Mouse (Mus musculus): ENCODE data around the gene Atpaf1. TPM values are rescaled to one million over a fixed set of nuclear protein-coding genes. Genes with fewer than 3 reads are reported as not detected.
A peak's percentile ranks its signal among the peaks of the same experiment; 100 is the strongest.

Gene Atpaf1
- polyA plus RNA-seq, 1 experiment from 2014 or later = 51.4 TPM

- Histone ChIP-seq H3K27me3 (ENCODE audit: control insufficient read depth, insufficient read depth, low read length) (no peaks in the 10 kb centered on the region), H3K4me3 (ENCODE audit: low read depth, low read length) (no peak overlapping the region), H3K36me3 (ENCODE audit: control insufficient read depth, insufficient read depth, low read length) (peaks cover 2% of the 10 kb centered on the region), H3K27ac (ENCODE audit: low read depth, low read length) (no peak overlapping the region), H3K9ac (ENCODE audit: low read length) (no peak overlapping the region), H3K4me2 (ENCODE audit: low read depth) (no peak overlapping the region), H3K9me3 (ENCODE audit: control insufficient read depth, low read length) (no peaks in the 10 kb centered on the region), H3K4me1 (ENCODE audit: control insufficient read depth, insufficient read depth, low read length) (no peaks in the 10 kb centered on the region)
- DNase-seq (ENCODE audit: low spot score) (no peak), ATAC-seq (ENCODE audit: insufficient read depth, low FRiP score, low TSS enrichment) (no peak)
- 92% methylated on average over 3 of the region's 3 CpGs for WGBS
Measured at GRCm38 (mm10) chr4:115754101-115754500, 30.5 kb upstream of the Atpaf1 start.

GRCm38 (mm10) chr4:115754851-115755250 lies 29.8 kb upstream of the Atpaf1 start:
- no peak overlapping the region for H3K9ac ChIP-seq (ENCODE audit: low read length)
- H3K36me3 ChIP-seq (ENCODE audit: control insufficient read depth, insufficient read depth, low read length) = peaks cover 2% of the 10 kb centered on the region
- no peak overlapping the region for H3K4me2 ChIP-seq (ENCODE audit: low read depth)
- ATAC-seq (ENCODE audit: insufficient read depth, low FRiP score, low TSS enrichment) = no peak
- no peak overlapping the region for H3K27ac ChIP-seq (ENCODE audit: low read depth, low read length)
- no peaks in the 10 kb centered on the region for H3K9me3 ChIP-seq (ENCODE audit: control insufficient read depth, low read length)
- H3K4me1 ChIP-seq (ENCODE audit: control insufficient read depth, insufficient read depth, low read length) = no peaks in the 10 kb centered on the region
- H3K4me3 ChIP-seq (ENCODE audit: low read depth, low read length) = no peak overlapping the region
- no peak for DNase-seq (ENCODE audit: low spot score)
- H3K27me3 ChIP-seq (ENCODE audit: control insufficient read depth, insufficient read depth, low read length) = no peaks in the 10 kb centered on the region
- 95% methylated on average over 1 of the region's 1 CpGs for WGBS

- no peak overlapping the region for H3K9ac ChIP-seq (ENCODE audit: low read length)
- DNase-seq (ENCODE audit: low spot score) (no peak), ATAC-seq (ENCODE audit: insufficient read depth, low FRiP score, low TSS enrichment) (no peak)
- H3K36me3 ChIP-seq (ENCODE audit: control insufficient read depth, insufficient read depth, low read length) = no peaks in the 10 kb centered on the region
- no peaks in the 10 kb centered on the region for H3K27me3 ChIP-seq (ENCODE audit: control insufficient read depth, insufficient read depth, low read length)
- 47% methylated on average over 3 of the region's 3 CpGs for WGBS
- H3K4me2 ChIP-seq (ENCODE audit: low read depth) = no peak overlapping the region
- no peak overlapping the region for H3K27ac ChIP-seq (ENCODE audit: low read depth, low read length)
- no peak overlapping the region for H3K4me3 ChIP-seq (ENCODE audit: low read depth, low read length)
- H3K9me3 ChIP-seq (ENCODE audit: control insufficient read depth, low read length) = no peaks in the 10 kb centered on the region
- H3K4me1 ChIP-seq (ENCODE audit: control insufficient read depth, insufficient read depth, low read length) = no peaks in the 10 kb centered on the region
Measured at GRCm38 (mm10) chr4:115761206-115761605, 23.4 kb upstream of the Atpaf1 start.

- Histone ChIP-seq H3K27me3 (ENCODE audit: control insufficient read depth, insufficient read depth, low read length) (no peaks in the 10 kb centered on the region), H3K36me3 (ENCODE audit: control insufficient read depth, insufficient read depth, low read length) (no peaks in the 10 kb centered on the region)
- WGBS = 89% methylated on average over 11 of the region's 11 CpGs
Measured at GRCm38 (mm10) chr4:115764581-115764980, 20.0 kb upstream of the Atpaf1 start.

GRCm38 (mm10) chr4:115767647-115768467 lies 16.8 kb upstream of the Atpaf1 start:
- Histone ChIP-seq H3K4me2 (ENCODE audit: low read depth) (no peak overlapping the region), H3K36me3 (ENCODE audit: control insufficient read depth, insufficient read depth, low read length) (no peaks in the 10 kb centered on the region), H3K4me3 (ENCODE audit: low read depth, low read length) (no peak overlapping the region), H3K9me3 (ENCODE audit: control insufficient read depth, low read length) (no peaks in the 10 kb centered on the region), H3K27ac (ENCODE audit: low read depth, low read length) (no peak overlapping the region; the same call in 1 of the 2 replicates), H3K4me1 (ENCODE audit: control insufficient read depth, insufficient read depth, low read length) (0 out of 2 replicates have a peak, but pooled peaks cover 8% of the 10 kb centered on the region), H3K27me3 (ENCODE audit: control insufficient read depth, insufficient read depth, low read length) (no peaks in the 10 kb centered on the region), H3K9ac (ENCODE audit: low read length) (no peak overlapping the region)
- DNase-seq (ENCODE audit: low spot score) (peak; percentile 21), ATAC-seq (ENCODE audit: insufficient read depth, low FRiP score, low TSS enrichment) (peak; percentile 63; the same call in 1 of the 2 replicates)
- WGBS = 31% methylated on average over 11 of the region's 11 CpGs

More at GRCm38 (mm10) chr4:115764581-115764980, 20.0 kb upstream of the Atpaf1 start:
- DNase-seq (ENCODE audit: low spot score) = no peak
- no peaks in the 10 kb centered on the region for H3K9me3 ChIP-seq (ENCODE audit: control insufficient read depth, low read length)
- no peak overlapping the region for H3K4me2 ChIP-seq (ENCODE audit: low read depth)
- ATAC-seq (ENCODE audit: insufficient read depth, low FRiP score, low TSS enrichment) = no peak
- H3K4me3 ChIP-seq (ENCODE audit: low read depth, low read length) = no peak overlapping the region
- H3K9ac ChIP-seq (ENCODE audit: low read length) = no peak overlapping the region
- H3K4me1 ChIP-seq (ENCODE audit: control insufficient read depth, insufficient read depth, low read length) = 0 out of 2 replicates have a peak, but pooled peaks cover 8% of the 10 kb centered on the region
- no peak overlapping the region for H3K27ac ChIP-seq (ENCODE audit: low read depth, low read length)

GRCm38 (mm10) chr4:115775056-115775455 lies 9.6 kb upstream of the Atpaf1 start:
- DNase-seq (ENCODE audit: low spot score) = no peak
- 86% methylated on average over 6 of the region's 6 CpGs for WGBS
- H3K36me3 ChIP-seq (ENCODE audit: control insufficient read depth, insufficient read depth, low read length) = no peaks in the 10 kb centered on the region; the same call in 1 of the 2 replicates
- H3K9me3 ChIP-seq (ENCODE audit: control insufficient read depth, low read length) = no peaks in the 10 kb centered on the region
- H3K27ac ChIP-seq (ENCODE audit: low read depth, low read length) = no peak overlapping the region
- no peaks in the 10 kb centered on the region for H3K27me3 ChIP-seq (ENCODE audit: control insufficient read depth, insufficient read depth, low read length)
- H3K9ac ChIP-seq (ENCODE audit: low read length) = no peak overlapping the region
- H3K4me1 ChIP-seq (ENCODE audit: control insufficient read depth, insufficient read depth, low read length) = no peaks in the 10 kb centered on the region
- ATAC-seq (ENCODE audit: insufficient read depth, low FRiP score, low TSS enrichment) = no peak
- no peak overlapping the region for H3K4me3 ChIP-seq (ENCODE audit: low read depth, low read length)
- H3K4me2 ChIP-seq (ENCODE audit: low read depth) = no peak overlapping the region

GRCm38 (mm10) chr4:115777627-115778026 lies 7.0 kb upstream of the Atpaf1 start:
- H3K4me2 ChIP-seq (ENCODE audit: low read depth) = no peak overlapping the region
- 97% methylated on average over 2 of the region's 2 CpGs for WGBS
- H3K9me3 ChIP-seq (ENCODE audit: control insufficient read depth, low read length) = no peaks in the 10 kb centered on the region
- H3K27me3 ChIP-seq (ENCODE audit: control insufficient read depth, insufficient read depth, low read length) = no peaks in the 10 kb centered on the region
- H3K4me3 ChIP-seq (ENCODE audit: low read depth, low read length) = no peak overlapping the region
- ATAC-seq (ENCODE audit: insufficient read depth, low FRiP score, low TSS enrichment) = no peak
- no peak for DNase-seq (ENCODE audit: low spot score)
- H3K4me1 ChIP-seq (ENCODE audit: control insufficient read depth, insufficient read depth, low read length) = no peaks in the 10 kb centered on the region
- H3K27ac ChIP-seq (ENCODE audit: low read depth, low read length) = no peak overlapping the region
- no peak overlapping the region for H3K9ac ChIP-seq (ENCODE audit: low read length)
- H3K36me3 ChIP-seq (ENCODE audit: control insufficient read depth, insufficient read depth, low read length) = no peaks in the 10 kb centered on the region; the same call in 1 of the 2 replicates

- H3K9me3 ChIP-seq (ENCODE audit: control insufficient read depth, low read length) = no peaks in the 10 kb centered on the region
- 48% methylated on average over 6 of the region's 6 CpGs for WGBS
- H3K27me3 ChIP-seq (ENCODE audit: control insufficient read depth, insufficient read depth, low read length) = no peaks in the 10 kb centered on the region
- H3K36me3 ChIP-seq (ENCODE audit: control insufficient read depth, insufficient read depth, low read length) = no peaks in the 10 kb centered on the region; the same call in 1 of the 2 replicates
- H3K4me3 ChIP-seq (ENCODE audit: low read depth, low read length) = no peak overlapping the region
- no peak overlapping the region for H3K9ac ChIP-seq (ENCODE audit: low read length)
- H3K27ac ChIP-seq (ENCODE audit: low read depth, low read length) = no peak overlapping the region
- DNase-seq (ENCODE audit: low spot score) (no peak), ATAC-seq (ENCODE audit: insufficient read depth, low FRiP score, low TSS enrichment) (no peak)
- peaks cover under 1% of the 10 kb centered on the region; the same call in 1 of the 2 replicates for H3K4me1 ChIP-seq (ENCODE audit: control insufficient read depth, insufficient read depth, low read length)
- no peak overlapping the region for H3K4me2 ChIP-seq (ENCODE audit: low read depth)
Measured at GRCm38 (mm10) chr4:115780269-115780668, 4.3 kb upstream of the Atpaf1 start.

- Histone ChIP-seq H3K4me2 (ENCODE audit: low read depth) (no peak within 1 kb of the TSS), H3K9me3 (ENCODE audit: control insufficient read depth, low read length) (no peaks in the 10 kb centered on the region), H3K36me3 (ENCODE audit: control insufficient read depth, insufficient read depth, low read length) (no peaks in the 10 kb centered on the region; the same call in 1 of the 2 replicates), H3K4me1 (ENCODE audit: control insufficient read depth, insufficient read depth, low read length) (peaks cover 6% of the 10 kb centered on the region; the same call in 1 of the 2 replicates), H3K9ac (ENCODE audit: low read length) (no peak within 1 kb of the TSS), H3K27ac (ENCODE audit: low read depth, low read length) (no peak within 1 kb of the TSS), H3K27me3 (ENCODE audit: control insufficient read depth, insufficient read depth, low read length) (no peaks in the 10 kb centered on the region), H3K4me3 (ENCODE audit: low read depth, low read length) (no peak within 1 kb of the TSS)
- DNase-seq (ENCODE audit: low spot score) (no peak), ATAC-seq (ENCODE audit: insufficient read depth, low FRiP score, low TSS enrichment) (no peak)
- 78% methylated on average over 3 of the region's 3 CpGs for WGBS
Measured at GRCm38 (mm10) chr4:115780918-115781317, 3.7 kb upstream of the Atpaf1 start, which contains the start of gene Tex38. TSS of gene Tex38 (minus strand) at chr4:115781018.

Measured in neural tube, embryonic 11.5 days (tissue).